Mouse (Mus musculus) stomach, postnatal 0 days (tissue): Measurements from ENCODE around the gene Grpel1. TPM values are rescaled to one million over a fixed set of nuclear protein-coding genes. Genes with fewer than 3 reads are reported as not detected.

Experiments used
- ATAC-seq: fragments of 200-750 bp; cut with Nextera tagmentation; 2 replicates; pipeline ENCODE4 v1.8.0; 2017; ENCODE audit not compliant: low FRiP score, low TSS enrichment
- DNase-seq: peaks from one replicate; pipeline ENCODE4 v3.0.0-alpha.2; 2016; ENCODE audit warnings: low spot score
- H3K27ac ChIP-seq: fragments of 300-500 bp; sonication (generic); replicated peaks from 2 replicates; pipeline ENCODE4 v1.5.1; 2014; ENCODE audit warnings: mild to moderate bottlenecking, control low read depth
- H3K27me3 ChIP-seq: fragments of 300-500 bp; sonication (generic); 2 replicates; pipeline ENCODE4 v1.6.1; 2014; ENCODE audit warnings: low read length; ENCODE audit not compliant: control insufficient read depth, insufficient read depth
- H3K36me3 ChIP-seq: fragments of 300-500 bp; sonication (generic); 2 replicates; pipeline ENCODE4 v1.6.1; 2014; ENCODE audit warnings: low read length, mixed read lengths; ENCODE audit not compliant: control insufficient read depth, insufficient read depth
- H3K4me1 ChIP-seq: fragments of 300-500 bp; sonication (generic); replicated peaks from 2 replicates; pipeline ENCODE4 v1.6.1; 2014; ENCODE audit warnings: antibody characterized with exemption; ENCODE audit not compliant: control insufficient read depth, insufficient read depth
- H3K4me2 ChIP-seq: fragments of 300-500 bp; sonication (generic); replicated peaks from 2 replicates; pipeline ENCODE4 v1.6.1; 2014; ENCODE audit warnings: low read depth, mild to moderate bottlenecking, control low read depth, moderate library complexity
- H3K4me3 ChIP-seq: fragments of 300-500 bp; sonication (generic); 2 replicates; pipeline ENCODE4 v1.5.1; 2014; ENCODE audit warnings: low read depth, low read length, control low read depth
- H3K9ac ChIP-seq: fragments of 300-500 bp; sonication (generic); 2 replicates; pipeline ENCODE4 v1.6.1; 2014; ENCODE audit warnings: mild to moderate bottlenecking, low read length, control low read depth, mixed read lengths
- H3K9me3 ChIP-seq: fragments of 300-500 bp; sonication (generic); 2 replicates; pipeline ENCODE4 v1.6.1; 2016; ENCODE audit warnings: low read length; ENCODE audit not compliant: control insufficient read depth
- CTCF ChIP-seq: IDR thresholded peaks from 2 replicates; pipeline ENCODE4 v1.5.1; 2016; ENCODE audit warnings: antibody characterized with exemption, low read depth, mild to moderate bottlenecking, moderate library complexity
- EP300 ChIP-seq: optimal IDR thresholded peaks from 2 replicates; pipeline ENCODE3; 2016; ENCODE audit warnings: antibody characterized with exemption
- WGBS: fragments of 180-500 bp; shearing (Covaris S2); extraction: QIAGEN DNeasy Blood & Tissue Kit; methylation state at CpG from one replicate; pipeline ENCODE4 v1.1.7; 2014; 5-methylcytosine and 5-hydroxymethylcytosine counted together
- polyA plus RNA-seq: library from polyadenylated mRNA; unstranded; fragments of >200 nt; fragmentation: Nextera tagmentation; extraction: Ambion mirVana; gene quantifications from 2 replicates; pipeline ENCODE4 v1.2.1, GENCODE M21; 2015

Grpel1 gene
- polyA plus RNA-seq, 1 experiment from 2014 or later = 54.1 TPM

DNA sequence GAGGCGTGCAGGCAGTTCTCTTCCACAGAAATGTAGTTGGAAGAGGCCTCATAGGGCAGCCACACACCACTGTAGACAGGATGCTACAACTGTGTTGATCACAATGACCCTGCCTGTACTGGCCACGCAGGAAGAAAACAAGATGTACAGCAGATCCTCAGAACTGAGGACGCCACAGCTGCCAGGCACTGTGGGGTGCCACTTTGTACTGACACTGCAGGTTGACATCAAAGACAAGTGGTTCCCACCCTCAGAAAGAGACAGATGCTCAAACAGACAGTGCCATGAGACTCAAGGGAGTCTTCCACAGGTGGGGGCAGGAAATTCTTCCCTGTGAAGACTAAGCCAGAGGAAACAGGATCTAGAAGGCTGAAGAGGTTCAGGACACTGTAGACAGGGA, 55.0 kb downstream of the Grpel1 start:
- Histone ChIP-seq H3K4me2 (no peak overlapping the region), H3K36me3 (peaks cover 12% of the 10 kb centered on the region), H3K4me3 (no peak overlapping the region), H3K27ac (no peak overlapping the region), H3K27me3 (no peaks in the 10 kb centered on the region), H3K9ac (no peak overlapping the region), H3K4me1 (no peaks in the 10 kb centered on the region), H3K9me3 (no peaks in the 10 kb centered on the region)
- ATAC-seq = no peak
- TF ChIP-seq EP300 = no peak
- no peak for TF ChIP-seq CTCF
- WGBS = 85% methylated on average over 3 of the region's 3 CpGs
- no peak for DNase-seq

DNA sequence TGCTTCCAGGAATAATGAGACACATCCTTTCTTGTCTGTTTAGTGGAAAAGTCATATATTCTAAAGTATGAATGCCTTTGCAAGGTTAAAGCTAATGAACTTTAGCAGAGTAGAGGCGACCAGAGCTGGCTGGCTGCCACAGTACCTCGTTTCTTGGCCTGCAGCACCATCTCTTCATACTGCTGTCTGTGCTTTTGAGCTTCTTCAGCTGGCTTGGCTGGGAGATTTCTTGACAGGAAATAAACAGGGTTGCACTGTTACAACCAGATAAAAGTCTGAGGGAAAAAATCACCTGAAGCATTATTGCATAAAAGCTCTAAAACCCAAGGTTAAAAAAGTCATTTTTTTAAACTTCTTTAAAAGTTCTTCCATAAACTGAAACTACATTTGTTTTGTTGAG, 58.0 kb downstream of the Grpel1 start:
- no peak for ATAC-seq
- WGBS = 42% methylated on average over 2 of the region's 2 CpGs

DNA sequence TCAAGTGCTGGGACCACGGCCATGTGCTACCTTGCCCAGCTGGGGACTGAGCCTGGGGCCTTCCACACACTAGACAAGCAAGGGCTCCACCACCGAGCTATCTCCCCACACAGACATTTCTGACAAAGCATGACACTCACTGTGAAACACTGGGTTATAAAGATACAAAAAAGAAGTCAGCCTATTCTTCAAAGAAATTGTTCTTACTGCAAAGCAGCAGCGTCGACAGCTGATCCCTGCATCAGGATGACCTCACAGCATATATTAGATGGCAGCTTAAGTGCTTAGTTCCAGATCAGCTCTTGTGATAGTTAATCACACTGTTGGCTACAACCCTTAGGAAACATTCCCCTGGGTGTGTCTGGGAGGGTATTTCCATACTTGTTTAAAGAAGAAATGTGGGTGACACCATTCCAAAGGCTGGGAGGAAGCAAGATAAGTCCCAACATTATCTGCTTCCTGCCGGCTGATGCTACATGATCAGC, 58.5 kb downstream of the Grpel1 start:
- peaks cover 6% of the 10 kb centered on the region; the same call in 1 of the 2 replicates for H3K36me3 ChIP-seq

More for the DNA sequence above, 58.0 kb downstream of the Grpel1 start:
- H3K4me3 ChIP-seq = no peak overlapping the region
- no peak for DNase-seq
- H3K4me2 ChIP-seq = no peak overlapping the region
- no peaks in the 10 kb centered on the region for H3K27me3 ChIP-seq
- no peak overlapping the region for H3K27ac ChIP-seq
- H3K9me3 ChIP-seq = no peaks in the 10 kb centered on the region
- H3K9ac ChIP-seq = no peak overlapping the region
- no peaks in the 10 kb centered on the region for H3K4me1 ChIP-seq
- peaks cover 10% of the 10 kb centered on the region; the same call in 1 of the 2 replicates for H3K36me3 ChIP-seq
- TF ChIP-seq CTCF = no peak
- no peak for TF ChIP-seq EP300

More for the DNA sequence above, 58.5 kb downstream of the Grpel1 start:
- Histone ChIP-seq H3K9me3 (no peaks in the 10 kb centered on the region), H3K4me3 (no peak overlapping the region), H3K9ac (no peak overlapping the region), H3K4me2 (no peak overlapping the region), H3K27ac (no peak overlapping the region), H3K27me3 (no peaks in the 10 kb centered on the region), H3K4me1 (no peaks in the 10 kb centered on the region)
- TF ChIP-seq EP300 (no peak), CTCF (no peak)
- DNase-seq (no peak), ATAC-seq (peak; percentile 43; the same call in 1 of the 2 replicates)
- 52% methylated on average over 5 of the region's 5 CpGs for WGBS

Other genes with a start within 250 kb of the Grpel1 start
- 3.1 and 4.2 TPM in 2 replicates for gene Sorcs2, start 66.9 kb upstream of the Grpel1 start, polyA plus RNA-seq
- 1.5 and 1.8 TPM in 2 replicates for gene Tada2b, start 19.3 kb downstream of the Grpel1 start, polyA plus RNA-seq
- 0.12 and 0.21 TPM in 2 replicates for gene Ccdc96, start 19.6 kb downstream of the Grpel1 start, polyA plus RNA-seq
- 22.1 and 22.8 TPM in 2 replicates for gene Tbc1d14, start 128.3 kb downstream of the Grpel1 start, polyA plus RNA-seq
- 21.5 and 22.7 TPM in 2 replicates for gene D5Ertd579e, start 231.0 kb downstream of the Grpel1 start, polyA plus RNA-seq